Mouse (Mus musculus) liver, embryonic 14.5 days (tissue): ENCODE measurements around the gene Calcr.

ENCODE experiments used
- CTCF ChIP-seq: IDR thresholded peaks from 2 replicates; pipeline ENCODE4 v1.5.1; 2016; ENCODE audit warnings: antibody characterized with exemption, low read depth, control low read depth
- EP300 ChIP-seq: IDR thresholded peaks from 2 replicates; pipeline ENCODE4 v1.6.1; 2016; ENCODE audit warnings: antibody characterized with exemption, low read depth

GRCm38 (mm10) chr6:3677806-3678205, 86.7 kb downstream of the Calcr start:
- TF ChIP-seq CTCF, result no peak
- TF ChIP-seq EP300, result no peak
